Mouse (Mus musculus) testis, adult 2 months (tissue): ENCODE data around the gene Ncor2.

Experiments used
- CTCF ChIP-seq: fragments of 200-500 bp; IDR thresholded peaks from 2 replicates; pipeline ENCODE4 v1.5.1; 2012; ENCODE audit warnings: low read depth, mild to moderate bottlenecking, inconsistent platforms, low read length, moderate library complexity; ENCODE audit not compliant: control insufficient read depth, insufficient read depth, insufficient replicate concordance
- POLR2A ChIP-seq: fragments of 200-500 bp; IDR thresholded peaks from 2 replicates; pipeline ENCODE4 v1.6.1; 2012; ENCODE audit warnings: low read depth, mild to moderate bottlenecking, inconsistent platforms, low read length, moderate library complexity; ENCODE audit not compliant: control insufficient read depth

DNA sequence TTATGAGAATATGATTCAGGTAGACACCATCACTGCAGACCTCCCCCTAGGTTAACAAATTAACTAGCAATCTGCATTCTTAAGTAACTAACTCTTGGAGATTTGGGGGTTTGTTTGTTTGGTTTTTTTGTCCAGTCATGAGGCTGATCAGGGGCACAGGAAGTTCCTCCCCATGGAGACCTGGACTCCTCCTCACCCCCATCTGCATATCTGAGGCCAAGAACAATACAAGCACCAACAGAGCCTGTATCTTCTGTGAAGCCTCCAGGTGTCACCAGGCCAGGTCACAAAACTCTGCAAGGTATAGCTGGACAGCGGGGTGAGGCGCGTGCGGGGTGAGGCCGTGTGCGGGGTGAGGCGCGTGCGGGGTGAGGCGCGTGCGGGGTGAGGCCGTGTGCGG, 13.0 kb downstream of the Ncor2 start:
- no peak for TF ChIP-seq CTCF
- no peak for TF ChIP-seq POLR2A
